Mouse (Mus musculus) hindbrain, embryonic 13.5 days (tissue): ENCODE measurements around the gene Ptcd2. TPM values are rescaled to one million over a fixed set of nuclear protein-coding genes. Genes with fewer than 3 reads are reported as not detected.

ENCODE experiments used
- ATAC-seq: fragments of 200-750 bp; cut with Nextera tagmentation; 2 replicates; pipeline ENCODE4 v1.8.0; 2017; ENCODE audit warnings: moderate TSS enrichment; ENCODE audit not compliant: low FRiP score
- H3K27ac ChIP-seq: fragments of 300-500 bp; sonication (generic); 2 replicates; pipeline ENCODE4 v1.5.1; 2015; ENCODE audit warnings: inconsistent platforms, mild to moderate bottlenecking, moderate library complexity
- H3K27me3 ChIP-seq: fragments of 300-500 bp; sonication (generic); 2 replicates; pipeline ENCODE4 v1.6.1; 2015; ENCODE audit warnings: mild to moderate bottlenecking, inconsistent platforms
- H3K36me3 ChIP-seq: fragments of 300-500 bp; sonication (generic); 2 replicates; pipeline ENCODE4 v1.6.1; 2015; ENCODE audit warnings: mild to moderate bottlenecking, inconsistent platforms
- H3K4me1 ChIP-seq: fragments of 300-500 bp; sonication (generic); replicated peaks from 2 replicates; pipeline ENCODE4 v1.6.1; 2015; ENCODE audit warnings: inconsistent platforms
- H3K4me2 ChIP-seq: fragments of 300-500 bp; sonication (generic); 2 replicates; pipeline ENCODE4 v1.6.1; 2015; ENCODE audit warnings: inconsistent platforms, mild to moderate bottlenecking, moderate library complexity
- H3K4me3 ChIP-seq: fragments of 300-500 bp; sonication (generic); 2 replicates; pipeline ENCODE4 v1.5.1; 2015; ENCODE audit warnings: mild to moderate bottlenecking, inconsistent platforms
- H3K9ac ChIP-seq: fragments of 300-500 bp; sonication (generic); 2 replicates; pipeline ENCODE4 v1.6.1; 2015; ENCODE audit warnings: mild to moderate bottlenecking, inconsistent platforms
- H3K9me3 ChIP-seq: fragments of 300-500 bp; sonication (generic); 2 replicates; pipeline ENCODE4 v1.6.1; 2016; ENCODE audit warnings: inconsistent platforms
- WGBS: fragments of 180-500 bp; shearing (Covaris S2); methylation state at CpG from one replicate; pipeline ENCODE4 v1.1.7; 2015; 5-methylcytosine and 5-hydroxymethylcytosine counted together
- polyA plus RNA-seq: library from polyadenylated mRNA; unstranded; fragments of >200 nt; fragmentation: Nextera tagmentation; extraction: Ambion mirVana; gene quantifications from 2 replicates; pipeline ENCODE4 v1.2.1, GENCODE M21; 2015

The Ptcd2 gene
- polyA plus RNA-seq, 1 experiment from 2014 or later: 52.0 TPM

DNA sequence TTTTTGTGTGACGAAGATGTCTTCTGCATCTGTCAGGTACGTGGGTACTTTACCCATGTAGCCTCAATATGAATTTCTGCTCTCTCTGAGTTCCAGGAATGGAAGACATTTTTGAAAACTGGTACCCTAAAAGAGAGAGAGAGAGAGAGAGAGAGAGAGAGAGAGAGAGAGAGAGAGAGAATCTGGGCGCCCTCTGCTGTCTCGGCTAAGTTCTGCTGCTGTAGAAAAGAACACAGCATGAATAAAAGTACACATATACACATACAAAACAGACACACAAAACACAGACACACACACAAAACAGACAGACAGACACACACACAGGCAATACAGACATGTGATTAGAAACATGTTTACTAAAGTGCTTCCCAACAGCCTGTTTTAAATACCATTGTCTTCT is 27.4 kb downstream of the Ptcd2 start:
- no peak for ATAC-seq
- WGBS: 61% methylated on average over 4 of the region's 4 CpGs
- no peak overlapping the region for H3K27ac ChIP-seq
- no peaks in the 10 kb centered on the region for H3K9me3 ChIP-seq
- H3K4me1 ChIP-seq: no peaks in the 10 kb centered on the region
- no peak overlapping the region for H3K9ac ChIP-seq
- peaks cover 26% of the 10 kb centered on the region for H3K36me3 ChIP-seq
- H3K4me3 ChIP-seq: no peak overlapping the region
- no peaks in the 10 kb centered on the region for H3K27me3 ChIP-seq
- no peak overlapping the region for H3K4me2 ChIP-seq

DNA sequence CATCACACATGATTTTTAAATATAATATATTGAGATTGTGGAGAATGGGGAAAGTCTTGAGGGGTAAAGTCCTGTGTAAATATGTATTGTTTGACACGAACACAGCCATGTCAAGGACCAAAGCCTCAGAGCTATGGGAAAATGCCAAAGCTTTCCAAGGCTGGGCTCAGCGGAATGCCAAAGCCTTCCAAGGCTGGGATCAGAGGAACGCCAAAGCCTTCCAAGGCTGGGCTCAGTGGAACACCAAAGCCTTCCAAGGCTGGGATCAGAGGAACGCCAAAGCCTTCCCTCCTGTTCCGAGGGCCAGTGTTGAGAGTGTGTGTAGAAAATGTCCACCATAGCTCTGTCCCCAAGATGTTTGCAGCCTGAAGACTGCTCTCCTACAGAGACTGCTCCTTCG is 28.1 kb downstream of the Ptcd2 start:
- no peak overlapping the region for H3K4me2 ChIP-seq
- no peak for ATAC-seq
- peaks cover 24% of the 10 kb centered on the region for H3K36me3 ChIP-seq
- H3K9me3 ChIP-seq: no peaks in the 10 kb centered on the region
- no peaks in the 10 kb centered on the region for H3K27me3 ChIP-seq
- 89% methylated on average over 6 of the region's 6 CpGs for WGBS
- no peaks in the 10 kb centered on the region for H3K4me1 ChIP-seq
- H3K27ac ChIP-seq: no peak overlapping the region
- H3K9ac ChIP-seq: no peak overlapping the region
- H3K4me3 ChIP-seq: no peak overlapping the region

DNA sequence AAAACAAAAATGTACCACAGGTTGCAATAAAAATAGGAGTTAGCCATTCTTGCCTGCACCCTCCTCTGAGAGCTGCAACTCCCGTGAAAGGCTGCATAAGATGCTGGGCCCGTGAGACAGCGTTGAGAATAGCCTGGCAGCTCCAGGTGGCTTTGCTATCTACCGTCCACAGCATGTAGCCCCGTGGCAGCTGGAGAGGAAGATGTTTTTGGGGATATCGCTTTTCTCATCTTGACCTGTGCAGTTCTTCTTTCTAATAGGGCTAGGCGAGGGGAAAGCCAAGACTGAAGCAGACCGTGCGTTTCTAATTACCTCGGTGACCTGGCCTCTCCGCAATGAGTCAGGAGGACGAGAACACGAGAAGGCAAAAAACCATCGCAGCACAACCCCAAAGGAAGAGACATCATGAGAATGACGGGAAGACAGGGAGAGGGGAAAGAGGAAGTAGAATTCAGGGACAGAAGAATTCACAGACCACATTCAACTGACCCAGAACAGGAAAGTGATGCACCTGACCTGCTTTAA is 29.8 kb downstream of the Ptcd2 start:
- WGBS: 83% methylated on average over 15 of the region's 15 CpGs
- no peak overlapping the region for H3K4me3 ChIP-seq
- H3K4me2 ChIP-seq: no peak overlapping the region
- H3K9ac ChIP-seq: no peak overlapping the region
- H3K36me3 ChIP-seq: peaks cover 8% of the 10 kb centered on the region
- H3K4me1 ChIP-seq: no peaks in the 10 kb centered on the region
- no peaks in the 10 kb centered on the region for H3K27me3 ChIP-seq
- H3K27ac ChIP-seq: no peak overlapping the region
- ATAC-seq: no peak
- H3K9me3 ChIP-seq: no peaks in the 10 kb centered on the region

DNA sequence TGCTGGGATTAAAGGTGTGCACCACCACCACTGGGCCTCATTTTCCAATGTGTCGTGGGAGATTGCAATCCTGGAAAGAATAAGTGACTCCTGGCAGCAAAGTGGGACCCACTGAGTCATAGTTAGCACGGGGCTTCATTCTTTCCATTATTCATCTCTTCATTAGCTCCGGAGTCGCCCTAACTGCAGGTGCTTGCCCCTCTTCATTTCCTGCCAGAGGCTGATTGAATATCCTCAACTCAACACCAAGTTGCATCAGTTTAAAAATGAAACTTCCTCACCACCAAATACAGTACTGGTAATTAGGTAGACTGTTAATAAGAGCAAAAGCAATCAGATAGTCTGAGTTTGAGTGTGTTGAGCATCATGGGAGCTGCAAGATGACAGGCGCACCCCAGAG is 30.4 kb downstream of the Ptcd2 start:
- peaks cover 2% of the 10 kb centered on the region for H3K36me3 ChIP-seq
- no peak for ATAC-seq
- no peaks in the 10 kb centered on the region for H3K4me1 ChIP-seq
- no peak overlapping the region for H3K4me2 ChIP-seq
- H3K27ac ChIP-seq: no peak overlapping the region
- H3K4me3 ChIP-seq: no peak overlapping the region
- no peak overlapping the region for H3K9ac ChIP-seq
- no peaks in the 10 kb centered on the region for H3K27me3 ChIP-seq
- no peaks in the 10 kb centered on the region for H3K9me3 ChIP-seq
- 94% methylated on average over 5 of the region's 5 CpGs for WGBS

DNA sequence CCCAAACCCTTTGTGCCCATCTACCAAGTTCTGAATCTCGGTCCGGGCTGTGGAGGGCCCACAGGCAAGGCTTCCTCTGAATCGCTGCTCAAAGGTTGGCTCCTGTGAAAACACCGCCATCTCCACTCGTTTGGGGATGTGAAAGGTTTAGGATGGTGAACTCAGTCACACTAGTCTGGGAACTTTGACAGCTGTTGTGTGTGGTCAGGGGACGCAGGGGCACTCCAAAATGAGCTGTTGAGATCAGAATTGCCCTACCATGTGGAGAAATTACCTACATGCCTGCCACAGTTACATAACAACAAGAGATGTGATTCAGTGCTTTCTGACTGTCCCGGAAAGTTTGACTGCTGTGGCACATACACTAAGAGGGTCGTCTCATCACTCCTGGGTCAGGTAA is 36.1 kb downstream of the Ptcd2 start:
- Histone ChIP-seq H3K4me3 (no peak overlapping the region), H3K36me3 (no peaks in the 10 kb centered on the region), H3K27me3 (no peaks in the 10 kb centered on the region), H3K9me3 (no peaks in the 10 kb centered on the region), H3K9ac (no peak overlapping the region), H3K4me1 (no peaks in the 10 kb centered on the region), H3K27ac (no peak overlapping the region), H3K4me2 (no peak overlapping the region)
- 90% methylated on average over 8 of the region's 8 CpGs for WGBS
- ATAC-seq: no peak

DNA sequence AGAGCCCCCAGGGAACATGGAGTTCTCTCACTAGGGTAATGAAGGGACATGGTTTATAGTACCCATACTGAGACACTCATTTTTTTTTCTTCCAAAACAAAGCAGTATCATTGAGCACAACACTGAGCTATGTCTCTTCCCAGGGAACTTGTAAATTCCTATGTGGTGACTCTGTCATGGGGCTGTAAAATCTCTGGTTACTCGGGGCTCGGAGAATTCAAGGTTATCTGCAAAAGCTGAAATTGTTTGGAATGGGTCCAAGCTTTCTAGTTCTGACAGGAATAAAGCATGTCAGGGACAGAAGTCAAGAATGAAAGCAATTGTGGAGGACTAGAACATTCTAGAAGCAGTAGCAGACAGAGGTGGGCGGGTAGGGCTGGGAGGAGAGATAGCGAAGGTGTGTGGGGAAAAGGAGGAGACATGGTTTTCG is 36.6 kb downstream of the Ptcd2 start:
- no peak overlapping the region for H3K4me2 ChIP-seq
- no peak overlapping the region for H3K4me3 ChIP-seq
- no peaks in the 10 kb centered on the region for H3K36me3 ChIP-seq
- H3K27me3 ChIP-seq: no peaks in the 10 kb centered on the region
- no peaks in the 10 kb centered on the region for H3K9me3 ChIP-seq
- no peak overlapping the region for H3K9ac ChIP-seq
- no peak for ATAC-seq
- H3K4me1 ChIP-seq: no peaks in the 10 kb centered on the region
- 91% methylated on average over 5 of the region's 5 CpGs for WGBS
- no peak overlapping the region for H3K27ac ChIP-seq

DNA sequence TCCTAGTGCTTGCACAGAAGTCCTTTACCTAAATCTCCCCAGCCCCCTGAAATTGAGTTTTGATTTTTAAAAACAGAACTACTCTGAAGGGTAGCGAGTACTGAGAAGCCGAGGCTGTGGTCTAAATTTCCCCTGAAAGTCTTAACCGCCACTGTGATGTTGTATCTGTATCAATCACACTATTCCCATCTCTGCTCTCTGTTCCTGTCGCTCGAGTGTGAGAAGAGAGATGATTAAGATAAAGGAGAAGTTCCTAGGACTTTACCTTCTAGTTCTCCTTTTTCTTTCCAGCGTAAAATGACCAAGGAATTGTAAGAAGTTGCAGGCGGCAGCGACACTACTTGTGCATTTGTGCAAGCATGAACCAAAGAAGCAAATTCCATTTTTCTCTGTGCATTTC is 38.3 kb downstream of the Ptcd2 start:
- Histone ChIP-seq H3K4me3 (no peak overlapping the region), H3K4me1 (no peaks in the 10 kb centered on the region), H3K36me3 (no peaks in the 10 kb centered on the region), H3K27ac (no peak overlapping the region), H3K9me3 (no peaks in the 10 kb centered on the region), H3K9ac (no peak overlapping the region), H3K4me2 (no peak overlapping the region), H3K27me3 (no peaks in the 10 kb centered on the region)
- ATAC-seq: no peak
- 87% methylated on average over 8 of the region's 8 CpGs for WGBS

DNA sequence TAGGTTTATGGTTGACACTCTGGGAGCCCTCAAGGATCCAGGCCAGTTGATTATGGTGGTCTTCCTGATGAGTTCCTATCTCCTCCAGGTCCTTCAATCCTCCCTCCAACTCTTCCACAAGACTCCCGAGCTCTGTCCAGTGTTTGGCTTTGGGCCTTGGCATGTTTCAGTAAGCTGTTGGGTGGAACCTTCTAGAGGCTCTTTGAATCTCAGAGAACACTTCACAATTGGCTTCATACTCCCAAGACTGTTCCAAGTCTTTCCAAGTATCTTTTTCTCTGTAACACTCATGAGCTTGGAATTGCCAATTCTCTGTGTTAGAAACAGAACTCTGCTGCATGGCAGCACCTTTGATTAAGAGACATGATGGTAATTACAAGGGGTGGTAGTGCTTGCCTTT is 39.3 kb downstream of the Ptcd2 start:
- Histone ChIP-seq H3K4me1 (no peaks in the 10 kb centered on the region), H3K4me2 (no peak overlapping the region), H3K9me3 (no peaks in the 10 kb centered on the region), H3K27ac (no peak overlapping the region), H3K9ac (no peak overlapping the region), H3K36me3 (no peaks in the 10 kb centered on the region), H3K27me3 (no peaks in the 10 kb centered on the region), H3K4me3 (no peak overlapping the region)
- ATAC-seq: no peak
- 92% methylated on average over 1 of the region's 1 CpGs for WGBS

DNA sequence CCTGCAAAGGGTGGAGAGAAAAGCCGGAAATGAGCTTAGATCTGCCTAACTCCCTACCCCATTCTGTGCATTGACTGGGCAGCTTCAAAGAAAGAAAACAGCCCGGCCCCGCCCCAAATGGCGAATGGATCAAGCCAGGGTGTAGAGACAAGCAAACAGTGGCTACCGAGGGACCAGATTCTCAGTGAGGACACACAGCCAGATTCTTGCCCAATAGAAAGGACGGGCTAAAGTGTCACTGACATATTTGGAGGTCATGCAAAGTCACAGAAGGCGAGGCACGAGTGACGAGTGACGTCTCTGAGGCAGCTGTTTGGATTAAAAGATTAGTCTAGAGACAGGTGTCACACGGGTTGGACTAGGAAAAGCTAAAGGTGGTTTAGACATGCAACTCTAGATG is 40.1 kb downstream of the Ptcd2 start:
- no peaks in the 10 kb centered on the region for H3K27me3 ChIP-seq
- H3K36me3 ChIP-seq: no peaks in the 10 kb centered on the region
- H3K4me3 ChIP-seq: no peak overlapping the region
- H3K9me3 ChIP-seq: no peaks in the 10 kb centered on the region
- H3K9ac ChIP-seq: no peak overlapping the region
- WGBS: 82% methylated on average over 11 of the region's 11 CpGs
- H3K27ac ChIP-seq: no peak overlapping the region
- no peaks in the 10 kb centered on the region for H3K4me1 ChIP-seq
- no peak for ATAC-seq
- no peak overlapping the region for H3K4me2 ChIP-seq

DNA sequence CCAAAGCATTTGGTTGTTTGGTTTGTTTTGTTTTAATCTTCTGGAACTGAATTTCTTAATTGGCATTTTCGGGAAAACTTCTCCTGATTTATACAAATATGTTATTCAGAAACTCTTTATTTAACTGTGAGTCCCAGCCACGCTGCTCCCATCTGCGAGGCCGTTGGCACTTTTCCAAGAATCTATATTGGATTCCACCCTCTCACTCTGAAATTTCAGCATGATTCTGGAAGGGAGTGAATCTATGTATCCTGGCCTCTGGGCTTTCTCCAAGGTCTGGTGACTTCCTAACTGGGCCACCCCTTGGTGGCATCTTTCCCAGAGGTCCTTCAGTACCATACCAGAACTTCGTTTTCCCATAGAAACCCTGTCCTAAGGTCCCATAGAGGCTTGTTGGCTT is 40.7 kb downstream of the Ptcd2 start:
- WGBS: 66% methylated on average over 5 of the region's 5 CpGs
- no peak for ATAC-seq
- no peaks in the 10 kb centered on the region for H3K9me3 ChIP-seq

DNA sequence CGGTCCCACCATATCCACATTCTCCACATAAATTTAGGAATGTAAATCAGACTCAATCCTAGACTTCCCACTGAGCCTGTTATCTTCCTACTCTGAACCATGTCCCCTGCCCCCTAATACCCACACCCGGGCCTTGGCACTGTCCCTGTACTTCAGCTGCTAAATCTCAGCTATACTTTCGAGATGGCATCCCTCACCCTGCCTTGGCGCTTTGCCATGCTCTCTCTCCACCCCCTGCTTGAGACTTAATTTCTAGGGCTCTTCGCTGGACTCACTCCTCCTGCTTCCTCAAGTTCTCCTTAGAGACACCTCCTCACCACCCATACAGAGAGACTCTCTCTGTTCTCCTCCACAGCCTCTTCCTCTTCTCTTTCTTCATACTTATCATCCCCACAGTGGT is 44.6 kb downstream of the Ptcd2 start:
- H3K9me3 ChIP-seq: no peaks in the 10 kb centered on the region
- H3K27me3 ChIP-seq: no peaks in the 10 kb centered on the region
- no peaks in the 10 kb centered on the region for H3K36me3 ChIP-seq
- no peak for ATAC-seq
- H3K9ac ChIP-seq: no peak overlapping the region
- H3K4me3 ChIP-seq: no peak overlapping the region
- no peak overlapping the region for H3K27ac ChIP-seq
- H3K4me1 ChIP-seq: no peaks in the 10 kb centered on the region
- 84% methylated on average over 5 of the region's 5 CpGs for WGBS
- no peak overlapping the region for H3K4me2 ChIP-seq

More for the DNA sequence above, 40.7 kb downstream of the Ptcd2 start:
- Histone ChIP-seq H3K36me3 (no peaks in the 10 kb centered on the region), H3K27ac (no peak overlapping the region), H3K4me3 (no peak overlapping the region), H3K4me2 (no peak overlapping the region), H3K4me1 (no peaks in the 10 kb centered on the region), H3K27me3 (no peaks in the 10 kb centered on the region), H3K9ac (no peak overlapping the region)

DNA sequence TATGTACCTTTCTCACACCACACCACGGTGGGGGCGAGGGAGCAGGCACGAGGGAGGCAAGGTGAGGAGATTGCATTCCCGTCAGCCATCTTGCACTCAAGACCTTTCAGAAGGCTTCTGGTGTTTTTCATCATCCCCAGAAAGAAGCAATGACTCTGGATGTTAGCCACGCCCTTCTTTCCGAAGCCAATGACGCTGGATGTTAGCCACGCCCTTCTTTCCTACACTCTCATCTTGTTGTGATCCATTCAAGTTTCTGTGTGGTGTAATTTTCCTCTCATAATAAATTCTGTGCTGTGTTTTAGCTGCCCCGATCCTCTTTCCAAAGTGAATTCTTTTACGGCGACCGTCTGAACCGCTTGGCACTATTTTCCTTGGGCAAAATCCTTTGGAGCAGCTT is 50.3 kb downstream of the Ptcd2 start:
- Histone ChIP-seq H3K27ac (no peak overlapping the region), H3K4me2 (no peak overlapping the region), H3K9me3 (no peaks in the 10 kb centered on the region), H3K4me1 (no peaks in the 10 kb centered on the region), H3K27me3 (no peaks in the 10 kb centered on the region), H3K4me3 (no peak overlapping the region), H3K36me3 (no peaks in the 10 kb centered on the region), H3K9ac (no peak overlapping the region)
- no peak for ATAC-seq
- WGBS: 92% methylated on average over 13 of the region's 13 CpGs

DNA sequence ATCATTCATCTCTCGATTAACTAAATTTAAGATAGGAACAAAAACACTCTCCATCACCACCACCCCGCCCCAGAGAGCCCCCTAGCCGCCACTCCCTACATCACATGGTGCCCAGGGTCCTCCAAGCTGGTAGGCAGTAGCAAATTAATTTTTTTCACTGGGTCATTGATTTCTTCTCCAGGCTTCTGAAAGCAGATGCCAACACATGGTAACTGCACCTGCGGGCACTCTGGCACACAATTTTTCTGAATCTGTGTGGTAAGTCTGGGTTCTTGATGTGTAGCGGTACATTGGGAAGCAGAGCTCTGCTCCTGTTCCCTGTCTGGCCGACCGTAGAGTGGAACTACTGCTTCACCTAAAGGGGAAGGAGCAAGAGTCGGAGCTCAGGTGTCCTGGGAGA is 53.7 kb downstream of the Ptcd2 start:
- 95% methylated on average over 8 of the region's 8 CpGs for WGBS
- no peak overlapping the region for H3K4me2 ChIP-seq
- H3K9ac ChIP-seq: no peak overlapping the region
- H3K4me3 ChIP-seq: no peak overlapping the region
- no peak overlapping the region for H3K27ac ChIP-seq
- H3K27me3 ChIP-seq: no peaks in the 10 kb centered on the region
- ATAC-seq: no peak
- H3K36me3 ChIP-seq: no peaks in the 10 kb centered on the region
- H3K4me1 ChIP-seq: no peaks in the 10 kb centered on the region
- H3K9me3 ChIP-seq: no peaks in the 10 kb centered on the region

DNA sequence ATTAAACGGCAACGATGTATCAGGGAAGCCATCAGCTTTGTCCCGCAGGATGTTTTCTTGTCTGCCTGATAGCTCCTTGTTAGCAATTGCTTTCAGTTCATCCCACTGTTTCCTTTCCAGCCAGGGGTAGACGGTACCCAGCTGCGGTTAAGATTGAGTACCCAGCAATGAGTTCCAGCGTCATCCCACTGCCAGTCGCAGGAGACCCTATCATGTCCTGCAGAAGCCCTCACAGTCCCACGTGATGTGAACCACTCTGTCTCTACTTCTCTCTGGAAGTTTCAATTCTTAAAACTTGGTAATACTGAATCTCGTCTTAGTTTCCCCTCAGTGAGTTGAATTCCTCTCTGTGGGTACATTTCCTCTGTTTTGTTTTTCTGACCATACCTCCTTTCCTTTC is 56.7 kb downstream of the Ptcd2 start:
- Histone ChIP-seq H3K27ac (no peak overlapping the region), H3K27me3 (no peaks in the 10 kb centered on the region), H3K4me1 (peaks cover 30% of the 10 kb centered on the region), H3K4me2 (no peak overlapping the region), H3K36me3 (no peaks in the 10 kb centered on the region), H3K9ac (no peak overlapping the region), H3K4me3 (no peak overlapping the region), H3K9me3 (no peaks in the 10 kb centered on the region)
- ATAC-seq: no peak
- WGBS: 85% methylated on average over 9 of the region's 9 CpGs
